9 mouse cellular contexts compared by ENCODE assay signal in the genomic region with DNA sequence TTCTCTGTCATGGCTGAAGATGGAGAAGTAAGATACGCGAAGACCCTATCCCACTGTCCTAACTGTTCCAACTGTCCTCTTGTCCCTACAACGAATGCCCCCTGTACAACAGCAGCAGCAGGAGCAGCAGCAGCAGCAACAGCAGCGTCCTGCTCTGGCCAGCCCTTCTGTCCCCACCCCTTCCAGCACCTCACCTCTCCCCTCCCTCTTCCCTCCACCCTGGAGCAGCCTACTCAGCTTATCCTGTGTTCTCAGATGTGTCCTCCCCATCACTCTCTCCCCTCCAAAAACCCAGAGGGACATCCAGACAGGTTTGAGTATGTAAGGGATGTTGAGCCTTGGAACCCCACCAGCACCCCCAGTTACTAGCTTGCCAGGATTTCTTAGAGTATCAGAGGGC. TPM values are rescaled to one million over a fixed set of nuclear protein-coding genes. Genes with fewer than 3 reads are reported as not detected.
DNase-seq lines count a peak whose midpoint lies in the region; ATAC-seq and TF ChIP-seq lines count a peak whose summit lies in the region.
"Had no signal": no experiment of that assay in that cellular context is flagged by ENCODE, and none has a peak within 500 bp of the region (broad histone marks: within the 10 kb centered on the region; RNA-seq: fewer than 3 reads in every experiment).

Gene Cnmd (minus strand): TSS at position 170 of the 400 bp plus-strand sequence.

- H3K4me3 ChIP-seq in megakaryocyte, embryonic 14.5 days (replicated peaks), result peak within 1 kb of the TSS; percentile 90
- no peak within 1 kb of the TSS for H3K4me3 ChIP-seq in forebrain, embryonic 14.5 days (ENCODE audit: low read depth, low read length)
- H3K4me3 ChIP-seq in limb, embryonic 13.5 days, result peak within 1 kb of the TSS; percentile 42
- H3K4me3 ChIP-seq in small intestine, adult 2 months (ENCODE audit: low read depth, low read length), result peak within 1 kb of the TSS; percentile 54

- DNase-seq in forebrain, embryonic 14.5 days (ENCODE audit: low spot score), result no peak
- DNase-seq in adrenal gland, adult (ENCODE audit: inconsistent age in 2 of 2, low spot score in 1 of 2), result no peak
- DNase-seq in natural killer cell, adult 2 months (ENCODE audit: low spot score in 2 of 2), result no peak
- DNase-seq: thymus, adult 18-20 months had no signal

- no peak within 1 kb of the TSS for H3K27ac ChIP-seq in forebrain, embryonic 14.5 days (ENCODE audit: low read depth, low read length)
- H3K27ac ChIP-seq in limb, embryonic 13.5 days, result peak within 1 kb of the TSS; percentile 69; the same call in 1 of the 2 replicates
- no peak within 1 kb of the TSS for H3K27ac ChIP-seq in small intestine, adult 2 months (ENCODE audit: insufficient read depth, low read depth, low read length)

- no peak for TF ChIP-seq CTCF in small intestine, adult 2 months (IDR thresholded peaks at IDR 0.05; ENCODE audit: extremely low read depth, insufficient read length, insufficient replicate concordance, low read depth, low read length)

- H3K36me3 ChIP-seq in megakaryocyte, embryonic 14.5 days (replicated peaks; ENCODE audit: low read length), result no peaks in the 10 kb centered on the region
- H3K36me3 ChIP-seq in forebrain, embryonic 14.5 days (ENCODE audit: control insufficient read depth, insufficient read depth, low read length), result no peaks in the 10 kb centered on the region
- no peaks in the 10 kb centered on the region for H3K36me3 ChIP-seq in limb, embryonic 13.5 days
- H3K36me3 ChIP-seq in small intestine, adult 2 months (ENCODE audit: control insufficient read depth, insufficient read depth, low read length), result no peaks in the 10 kb centered on the region

- H3K4me1 ChIP-seq in megakaryocyte, embryonic 14.5 days, result peaks cover 19% of the 10 kb centered on the region
- H3K4me1 ChIP-seq in forebrain, embryonic 14.5 days (ENCODE audit: control insufficient read depth, insufficient read depth, low read length), result peaks cover 3% of the 10 kb centered on the region; the same call in 1 of the 2 replicates
- peaks cover 22% of the 10 kb centered on the region for H3K4me1 ChIP-seq in limb, embryonic 13.5 days
- peaks cover 3% of the 10 kb centered on the region; the same call in 1 of the 2 replicates for H3K4me1 ChIP-seq in small intestine, adult 2 months (ENCODE audit: control insufficient read depth, insufficient read depth, insufficient read length, low read length)

- H3K4me2 ChIP-seq in forebrain, embryonic 14.5 days (ENCODE audit: low read length), result peak within 1 kb of the TSS; percentile 35
- peak within 1 kb of the TSS; percentile 64 for H3K4me2 ChIP-seq in limb, embryonic 13.5 days (replicated peaks)

- no peak for TF ChIP-seq POLR2A in small intestine, adult 2 months (IDR thresholded peaks at IDR 0.05; ENCODE audit: low read depth, low read length)

- H3K27me3 ChIP-seq in megakaryocyte, embryonic 14.5 days (replicated peaks), result peaks cover 38% of the 10 kb centered on the region
- H3K27me3 ChIP-seq in forebrain, embryonic 14.5 days (replicated peaks; ENCODE audit: control insufficient read depth, insufficient read depth, low read length), result no peaks in the 10 kb centered on the region
- peaks cover 10% of the 10 kb centered on the region; the same call in 1 of the 2 replicates for H3K27me3 ChIP-seq in limb, embryonic 13.5 days
- H3K27me3 ChIP-seq in small intestine, adult 2 months (ENCODE audit: control insufficient read depth, insufficient read depth, low read length), result no peaks in the 10 kb centered on the region

- H3K9me3 ChIP-seq in megakaryocyte, embryonic 14.5 days, result no peaks in the 10 kb centered on the region
- no peaks in the 10 kb centered on the region for H3K9me3 ChIP-seq in forebrain, embryonic 14.5 days (replicated peaks; ENCODE audit: control insufficient read depth, low read length)
- H3K9me3 ChIP-seq in limb, embryonic 13.5 days, result no peaks in the 10 kb centered on the region

- H3K9ac ChIP-seq in forebrain, embryonic 14.5 days (ENCODE audit: low read length), result no peak within 1 kb of the TSS
- peak within 1 kb of the TSS; percentile 67 for H3K9ac ChIP-seq in limb, embryonic 13.5 days

- ATAC-seq in megakaryocyte, adult 5-6 weeks (ENCODE audit: poor library complexity, severe bottlenecking), result no peak
- ATAC-seq in forebrain, embryonic 14.5 days, result no peak
- ATAC-seq in limb, embryonic 13.5 days (ENCODE audit: low FRiP score, low read depth), result no peak

- 54% methylated on average over 4 of the region's 4 CpGs for WGBS in forebrain, embryonic 14.5 days
- 60% methylated on average over 4 of the region's 4 CpGs for WGBS in limb, embryonic 13.5 days
- 68% methylated on average over 4 of the region's 4 CpGs for WGBS in small intestine, adult 2 months

RNA-seq across cellular contexts. Expression of gene Cnmd, which starts in this region (rescaled TPM):
- polyA plus RNA-seq in megakaryocyte, embryonic 14.5 days (2012; ENCODE audit: insufficient read depth, low replicate concordance), result not detected in 2 replicates
- total RNA-seq in megakaryocyte, adult 5-6 weeks (2015), result 0.56 TPM in 1 of 2 replicates, not detected in the other
- not detected in 2 replicates for total RNA-seq in megakaryocyte, adult 5-6 weeks (2017)
- 1.5 and 2.2 TPM in 2 replicates for polyA plus RNA-seq in forebrain, embryonic 14.5 days (2014; fragmentation: Nextera tagmentation; extraction: Ambion mirVana)
- 189 and 200 TPM in 2 replicates for polyA plus RNA-seq in limb, embryonic 13.5 days (2015; fragmentation: Nextera tagmentation; extraction: Ambion mirVana)
- not detected in 2 replicates for polyA plus RNA-seq in small intestine, adult 2 months (2012; rRNA removed)
- total RNA-seq: megakaryocyte-erythroid progenitor cell, adult 5-6 weeks had no signal

Comparison
In these comparisons a context has a peak if more than half of its experiments do, and no peak if none do; other contexts are left out.
1. RNA of gene Cnmd (polyA plus RNA-seq): 189 to 200 TPM in limb, embryonic 13.5 days; 1.5 to 2.2 TPM in forebrain, embryonic 14.5 days, not detected in megakaryocyte, embryonic 14.5 days and not detected in small intestine, adult 2 months; every median in the first group is over 10 times any median in the second.